Mouse (Mus musculus): ENCODE data around the gene Arl10. TPM values are rescaled to one million over a fixed set of nuclear protein-coding genes. Genes with fewer than 3 reads are reported as not detected.

Arl10 gene
- polyA plus RNA-seq, 1 experiment, result 19.8 TPM

GRCm38 (mm10) chr13:54602639-54603111, 27.9 kb downstream of the Arl10 start:
- no peak for TF ChIP-seq CTCF (IDR thresholded peaks at IDR 0.05; ENCODE audit: borderline replicate concordance, control insufficient read depth, extremely low read depth, insufficient read depth, low read length, poor library complexity)
- no peak for TF ChIP-seq POLR2A (IDR thresholded peaks at IDR 0.05; ENCODE audit: control insufficient read depth, extremely low read depth, insufficient read depth, low read length, poor library complexity)
- Histone ChIP-seq H3K36me3 (ENCODE audit: control insufficient read depth, insufficient read depth, low read length) (no peaks in the 10 kb centered on the region), H3K4me1 (replicated peaks; ENCODE audit: control insufficient read depth, insufficient read depth, low read length) (no peaks in the 10 kb centered on the region), H3K27ac (ENCODE audit: control insufficient read depth, insufficient read depth, low read length) (no peak overlapping the region), H3K27me3 (ENCODE audit: control insufficient read depth, insufficient read depth, low read length) (no peaks in the 10 kb centered on the region), H3K4me3 (ENCODE audit: control insufficient read depth, insufficient read depth, low read length) (no peak overlapping the region)
- 95% methylated on average over 3 of the region's 3 CpGs for WGBS
- DNase-seq, result no peak

- Histone ChIP-seq H3K36me3 (ENCODE audit: control insufficient read depth, insufficient read depth, low read length) (no peaks in the 10 kb centered on the region), H3K4me1 (replicated peaks; ENCODE audit: control insufficient read depth, insufficient read depth, low read length) (no peaks in the 10 kb centered on the region), H3K4me3 (ENCODE audit: control insufficient read depth, insufficient read depth, low read length) (no peak overlapping the region), H3K27me3 (ENCODE audit: control insufficient read depth, insufficient read depth, low read length) (no peaks in the 10 kb centered on the region), H3K27ac (ENCODE audit: control insufficient read depth, insufficient read depth, low read length) (no peak overlapping the region)
- TF ChIP-seq CTCF (IDR thresholded peaks at IDR 0.05; ENCODE audit: borderline replicate concordance, control insufficient read depth, extremely low read depth, insufficient read depth, low read length, poor library complexity) (no peak), POLR2A (IDR thresholded peaks at IDR 0.05; ENCODE audit: control insufficient read depth, extremely low read depth, insufficient read depth, low read length, poor library complexity) (no peak)
- no peak for DNase-seq
Measured at GRCm38 (mm10) chr13:54603501-54603900, 28.7 kb downstream of the Arl10 start.

- no peak overlapping the region for H3K4me3 ChIP-seq (ENCODE audit: control insufficient read depth, insufficient read depth, low read length)
- no peak for DNase-seq
- H3K27me3 ChIP-seq (ENCODE audit: control insufficient read depth, insufficient read depth, low read length), result no peaks in the 10 kb centered on the region
- H3K36me3 ChIP-seq (ENCODE audit: control insufficient read depth, insufficient read depth, low read length), result no peaks in the 10 kb centered on the region
- no peaks in the 10 kb centered on the region for H3K4me1 ChIP-seq (replicated peaks; ENCODE audit: control insufficient read depth, insufficient read depth, low read length)
- H3K27ac ChIP-seq (ENCODE audit: control insufficient read depth, insufficient read depth, low read length), result no peak overlapping the region
- TF ChIP-seq CTCF (IDR thresholded peaks at IDR 0.05; ENCODE audit: borderline replicate concordance, control insufficient read depth, extremely low read depth, insufficient read depth, low read length, poor library complexity), result no peak
- no peak for TF ChIP-seq POLR2A (IDR thresholded peaks at IDR 0.05; ENCODE audit: control insufficient read depth, extremely low read depth, insufficient read depth, low read length, poor library complexity)
- WGBS, result 96% methylated on average over 4 of the region's 4 CpGs
Measured at GRCm38 (mm10) chr13:54604221-54604620, 29.4 kb downstream of the Arl10 start.

DNA sequence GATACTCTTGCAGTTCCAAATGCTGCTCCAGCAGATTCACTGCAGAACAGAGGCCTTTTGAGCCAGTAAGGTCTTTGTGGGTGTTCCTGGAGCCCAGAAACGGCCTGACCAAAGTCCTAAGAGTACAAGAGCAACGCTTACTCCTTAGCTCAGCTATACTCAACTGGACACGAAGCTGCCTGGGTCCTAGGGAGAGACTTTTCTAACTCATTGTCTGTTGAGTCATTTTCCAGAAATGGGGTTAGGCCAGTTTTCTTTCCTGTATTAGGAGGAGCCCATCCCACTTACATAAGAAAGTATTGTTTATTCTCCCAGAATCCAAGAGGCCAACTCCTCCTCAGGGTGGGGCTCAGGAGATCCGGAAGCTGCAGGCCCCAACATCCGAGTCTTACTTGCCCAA, 30.6 kb downstream of the Arl10 start:
- 95% methylated on average over 5 of the region's 5 CpGs for WGBS
- DNase-seq, result no peak
- TF ChIP-seq CTCF (IDR thresholded peaks at IDR 0.05; ENCODE audit: borderline replicate concordance, control insufficient read depth, extremely low read depth, insufficient read depth, low read length, poor library complexity), result no peak
- no peak for TF ChIP-seq POLR2A (IDR thresholded peaks at IDR 0.05; ENCODE audit: control insufficient read depth, extremely low read depth, insufficient read depth, low read length, poor library complexity)
- H3K27ac ChIP-seq (ENCODE audit: control insufficient read depth, insufficient read depth, low read length), result no peak overlapping the region
- no peaks in the 10 kb centered on the region for H3K27me3 ChIP-seq (ENCODE audit: control insufficient read depth, insufficient read depth, low read length)
- H3K4me1 ChIP-seq (replicated peaks; ENCODE audit: control insufficient read depth, insufficient read depth, low read length), result peaks cover under 1% of the 10 kb centered on the region; the same call in 1 of the 2 replicates
- no peak overlapping the region for H3K4me3 ChIP-seq (ENCODE audit: control insufficient read depth, insufficient read depth, low read length)
- H3K36me3 ChIP-seq (ENCODE audit: control insufficient read depth, insufficient read depth, low read length), result no peaks in the 10 kb centered on the region

DNA sequence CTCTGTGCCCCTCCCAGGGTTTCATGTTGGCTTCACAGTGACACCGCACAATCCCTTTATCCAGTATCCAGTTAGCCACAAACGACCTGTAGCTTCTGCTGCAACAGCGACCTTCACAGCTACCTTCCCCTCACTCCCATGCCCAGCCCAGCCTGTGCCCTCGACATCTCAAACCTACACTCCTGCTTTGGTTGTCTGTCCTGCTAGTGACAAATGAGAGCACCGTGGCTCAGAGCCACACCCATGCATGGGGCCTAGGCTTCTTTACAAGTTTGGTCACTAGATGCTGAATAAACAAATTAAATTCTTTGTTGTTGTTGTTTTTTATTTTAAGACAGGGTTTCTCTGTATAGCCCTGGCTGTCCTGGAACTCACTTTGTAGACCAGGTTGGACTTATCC, 32.4 kb downstream of the Arl10 start:
- Histone ChIP-seq H3K4me1 (replicated peaks; ENCODE audit: control insufficient read depth, insufficient read depth, low read length) (peaks cover 7% of the 10 kb centered on the region; the same call in 1 of the 2 replicates), H3K27me3 (ENCODE audit: control insufficient read depth, insufficient read depth, low read length) (no peaks in the 10 kb centered on the region), H3K27ac (ENCODE audit: control insufficient read depth, insufficient read depth, low read length) (no peak overlapping the region), H3K36me3 (ENCODE audit: control insufficient read depth, insufficient read depth, low read length) (no peaks in the 10 kb centered on the region), H3K4me3 (ENCODE audit: control insufficient read depth, insufficient read depth, low read length) (no peak overlapping the region)
- WGBS, result 90% methylated on average over 5 of the region's 5 CpGs
- TF ChIP-seq POLR2A (IDR thresholded peaks at IDR 0.05; ENCODE audit: control insufficient read depth, extremely low read depth, insufficient read depth, low read length, poor library complexity) (no peak), CTCF (IDR thresholded peaks at IDR 0.05; ENCODE audit: borderline replicate concordance, control insufficient read depth, extremely low read depth, insufficient read depth, low read length, poor library complexity) (no peak)
- DNase-seq, result no peak

DNA sequence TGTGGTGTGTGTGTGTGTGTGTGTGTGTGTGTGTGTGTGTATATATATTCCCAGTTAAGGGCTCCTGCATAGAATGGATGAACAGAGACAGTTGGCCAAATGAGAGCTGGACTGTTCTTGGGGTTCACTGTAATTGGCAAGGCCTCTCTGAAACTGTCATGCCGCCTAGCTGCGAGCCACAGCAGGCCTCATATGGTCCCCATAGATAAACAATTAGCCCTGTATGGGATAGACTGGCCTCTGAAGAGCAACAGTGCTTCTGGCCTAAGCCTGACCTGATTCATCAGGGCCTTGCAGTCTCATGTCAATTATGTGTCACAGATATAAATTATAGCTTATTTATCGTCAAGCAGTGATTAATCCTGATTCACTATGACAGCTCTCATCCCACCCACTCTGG, 33.2 kb downstream of the Arl10 start:
- Histone ChIP-seq H3K4me1 (replicated peaks; ENCODE audit: control insufficient read depth, insufficient read depth, low read length) (peaks cover 7% of the 10 kb centered on the region; the same call in 1 of the 2 replicates), H3K4me3 (ENCODE audit: control insufficient read depth, insufficient read depth, low read length) (no peak overlapping the region), H3K27ac (ENCODE audit: control insufficient read depth, insufficient read depth, low read length) (no peak overlapping the region), H3K36me3 (ENCODE audit: control insufficient read depth, insufficient read depth, low read length) (no peaks in the 10 kb centered on the region), H3K27me3 (ENCODE audit: control insufficient read depth, insufficient read depth, low read length) (no peaks in the 10 kb centered on the region)
- WGBS, result 94% methylated on average over 3 of the region's 3 CpGs
- no peak for DNase-seq
- no peak for TF ChIP-seq CTCF (IDR thresholded peaks at IDR 0.05; ENCODE audit: borderline replicate concordance, control insufficient read depth, extremely low read depth, insufficient read depth, low read length, poor library complexity)
- TF ChIP-seq POLR2A (IDR thresholded peaks at IDR 0.05; ENCODE audit: control insufficient read depth, extremely low read depth, insufficient read depth, low read length, poor library complexity), result no peak

DNA sequence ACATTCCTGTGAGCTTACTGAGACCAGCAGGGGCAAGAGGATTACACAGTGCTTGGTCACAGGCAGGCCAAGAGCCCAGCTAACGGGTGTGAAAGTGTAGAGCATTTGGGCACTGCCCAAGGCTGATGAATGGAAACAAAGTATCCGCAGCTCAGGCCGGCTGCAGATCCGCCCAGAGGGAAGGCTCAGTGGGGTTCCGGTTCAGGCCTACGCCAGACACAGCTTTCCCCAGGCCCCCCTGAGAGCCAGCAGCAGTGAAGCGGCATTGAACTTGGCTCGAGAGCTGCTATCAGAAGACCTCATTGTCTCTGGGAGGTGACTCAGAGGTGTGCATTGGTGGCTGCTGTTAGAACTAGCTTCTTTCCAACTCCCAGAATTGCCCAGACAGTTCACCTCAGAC, 33.9 kb downstream of the Arl10 start:
- no peaks in the 10 kb centered on the region for H3K27me3 ChIP-seq (ENCODE audit: control insufficient read depth, insufficient read depth, low read length)
- TF ChIP-seq CTCF (IDR thresholded peaks at IDR 0.05; ENCODE audit: borderline replicate concordance, control insufficient read depth, extremely low read depth, insufficient read depth, low read length, poor library complexity), result no peak
- no peak for TF ChIP-seq POLR2A (IDR thresholded peaks at IDR 0.05; ENCODE audit: control insufficient read depth, extremely low read depth, insufficient read depth, low read length, poor library complexity)
- no peak for DNase-seq

More for the DNA sequence above, 33.9 kb downstream of the Arl10 start:
- 89% methylated on average over 8 of the region's 8 CpGs for WGBS
- Histone ChIP-seq H3K4me3 (ENCODE audit: control insufficient read depth, insufficient read depth, low read length) (no peak overlapping the region), H3K4me1 (replicated peaks; ENCODE audit: control insufficient read depth, insufficient read depth, low read length) (peaks cover 7% of the 10 kb centered on the region; the same call in 1 of the 2 replicates), H3K36me3 (ENCODE audit: control insufficient read depth, insufficient read depth, low read length) (no peaks in the 10 kb centered on the region), H3K27ac (ENCODE audit: control insufficient read depth, insufficient read depth, low read length) (no peak overlapping the region)

Data from thymus, adult 2 months (tissue).